Mouse (Mus musculus) monocyte, adult 2 months (primary cell): Measurements from ENCODE around the gene Cog2.

ENCODE experiments used
- DNase-seq, 2 experiments: peaks; one replicate each; pipeline ENCODE4 v3.0.0; 2022; ENCODE audit warnings: low spot score in 2 of 2, low read depth in 1 of 2

Cog2 gene

GRCm38 (mm10) chr8:124520249-124521080 is at the start of gene Cog2:
Cog2 (plus strand) TSS chr8:124520767.
- DNase-seq, result peak; percentile 55 to 82

DNA sequence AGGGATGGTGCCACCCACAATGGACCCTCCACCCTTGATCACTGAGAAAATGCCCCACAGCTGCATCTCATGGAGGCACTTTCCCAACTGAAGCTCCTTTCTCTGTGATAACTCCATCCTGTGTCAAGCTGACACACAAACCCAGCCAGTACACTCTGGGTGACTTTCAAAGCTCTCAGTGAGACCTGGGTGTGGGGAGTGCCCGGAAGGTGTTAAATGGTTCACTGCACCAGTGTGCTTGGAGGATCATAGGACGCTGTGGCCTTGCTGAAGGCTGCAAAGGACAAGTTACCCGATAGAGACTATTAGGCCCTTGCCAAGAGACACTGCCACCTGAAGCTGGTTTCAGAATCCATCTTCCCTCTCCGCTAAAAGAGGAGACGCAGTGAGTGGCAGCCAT is 44.9 kb upstream of the Cog2 start:
- DNase-seq, result no peak

GRCm38 (mm10) chr8:124476701-124477100 is 43.9 kb upstream of the Cog2 start:
- no peak for DNase-seq

GRCm38 (mm10) chr8:124479251-124479650 is 41.3 kb upstream of the Cog2 start:
- no peak for DNase-seq

DNA sequence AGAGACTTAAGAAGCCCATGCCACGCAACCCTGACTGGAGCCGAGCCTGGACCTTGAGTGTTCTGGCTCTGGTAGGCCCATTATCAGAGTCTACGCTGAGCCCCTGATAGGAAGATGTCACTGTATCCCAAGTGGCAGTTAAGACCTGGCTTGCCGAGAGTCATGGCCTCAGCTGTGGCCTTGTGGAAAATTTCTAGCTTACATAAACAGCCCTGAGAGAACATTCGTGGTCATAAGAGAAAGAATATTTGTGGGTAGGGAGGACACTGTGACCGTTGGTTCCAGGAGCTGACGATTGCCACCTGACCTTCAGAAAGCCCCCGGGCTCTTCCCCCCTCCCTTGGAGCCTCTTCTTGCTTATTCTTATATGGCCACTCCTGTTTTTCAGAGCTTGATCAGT is 40.2 kb upstream of the Cog2 start:
- DNase-seq, result no peak

DNA sequence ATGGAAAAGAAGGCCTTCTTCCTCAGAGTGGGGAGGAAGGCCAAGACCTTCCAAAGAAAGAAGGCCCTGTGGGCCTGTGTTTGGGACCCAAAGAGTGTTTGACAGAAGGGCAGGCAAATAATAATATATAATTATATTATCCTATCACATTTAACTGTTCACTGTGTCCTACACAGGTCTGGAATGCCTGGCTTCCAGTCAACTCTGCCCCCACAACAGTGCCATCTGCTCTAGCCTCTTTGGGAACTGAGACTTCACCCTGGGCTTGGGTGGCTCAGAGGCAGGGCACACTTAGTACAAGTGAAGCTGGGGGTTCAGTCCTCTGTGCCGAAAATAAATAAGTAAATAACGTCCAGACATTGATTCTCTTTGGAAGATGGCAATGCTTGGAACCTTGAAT is 37.8 kb upstream of the Cog2 start:
- DNase-seq, result no peak

DNA sequence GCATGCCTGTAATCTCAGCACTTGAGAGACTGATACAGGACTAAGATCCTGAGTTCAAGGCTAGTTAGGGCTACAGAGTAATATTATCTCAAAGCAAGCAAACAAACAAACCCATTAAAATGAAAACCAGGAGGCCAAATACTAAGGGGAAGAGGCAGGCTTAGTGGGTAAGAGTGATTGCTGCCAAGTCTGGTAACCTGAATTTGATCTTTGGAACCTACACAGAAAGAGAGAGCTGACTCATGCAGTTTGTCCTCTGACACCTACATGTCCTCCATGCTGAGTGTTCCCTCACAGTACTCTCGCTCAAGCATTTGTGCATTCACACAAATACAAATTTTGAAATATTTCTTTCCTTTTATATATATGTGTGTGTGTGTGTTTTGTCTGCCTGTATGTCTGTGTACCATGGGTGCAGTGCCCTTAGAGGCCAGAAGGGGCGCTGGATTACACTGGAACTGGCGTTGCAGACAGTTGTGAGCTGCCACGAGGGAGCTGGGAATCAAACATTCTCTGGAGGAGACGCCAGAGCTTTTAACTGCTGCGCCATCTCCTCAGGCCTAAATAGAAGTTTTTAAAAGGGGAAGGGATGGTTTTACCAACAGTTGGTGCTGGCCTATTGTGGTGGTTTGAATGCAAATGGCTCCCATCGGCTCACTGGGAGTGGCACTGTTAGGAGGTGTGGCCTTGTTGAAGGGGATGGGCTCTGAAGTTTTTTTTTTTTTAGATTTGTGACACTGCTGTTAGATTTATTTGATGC is 37.0 kb upstream of the Cog2 start:
- no peak for DNase-seq

DNA sequence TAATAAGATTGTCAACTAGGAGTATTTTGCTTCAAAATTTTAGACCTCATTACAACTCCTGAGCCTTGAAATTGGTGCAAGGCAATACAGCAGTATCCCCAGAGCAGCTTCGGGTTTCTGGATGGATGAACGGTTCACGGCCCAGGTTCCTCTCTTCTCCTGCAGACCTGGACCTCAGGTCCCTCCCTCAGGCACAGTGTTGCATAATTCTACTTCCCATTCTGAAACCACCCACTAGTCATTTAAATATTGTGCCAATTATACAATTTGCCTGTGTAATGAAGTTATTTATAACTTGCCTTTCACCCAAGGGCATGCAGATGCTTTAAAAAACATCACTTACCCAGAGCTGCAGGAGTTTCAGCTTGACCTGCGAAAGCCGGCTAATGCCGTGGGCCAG is 31.3 kb upstream of the Cog2 start:
- DNase-seq, result no peak

GRCm38 (mm10) chr8:124489786-124490185 is 30.8 kb upstream of the Cog2 start:
- DNase-seq, result no peak

- DNase-seq, result no peak
These were observed 26.2 kb upstream of the Cog2 start for GRCm38 (mm10) chr8:124494397-124494796.

DNA sequence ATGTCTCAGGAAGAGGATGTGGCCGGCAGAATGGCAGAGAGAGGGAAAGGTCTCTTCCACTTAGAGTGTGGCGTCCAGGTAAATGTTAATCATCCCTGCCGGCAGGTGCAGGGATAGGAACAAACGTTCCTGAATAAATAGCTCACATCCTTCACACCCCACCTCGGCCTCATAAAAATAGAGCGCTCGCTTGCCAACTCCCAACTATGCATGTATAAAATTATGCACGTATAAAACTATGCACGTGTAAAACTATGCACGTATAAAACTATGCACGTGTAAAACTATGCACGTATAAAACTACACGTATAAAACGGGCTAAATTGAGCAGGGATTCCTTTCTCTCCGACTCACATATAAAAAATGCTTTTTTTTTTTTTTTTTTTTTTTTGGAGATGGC is 25.6 kb upstream of the Cog2 start:
- no peak for DNase-seq

DNA sequence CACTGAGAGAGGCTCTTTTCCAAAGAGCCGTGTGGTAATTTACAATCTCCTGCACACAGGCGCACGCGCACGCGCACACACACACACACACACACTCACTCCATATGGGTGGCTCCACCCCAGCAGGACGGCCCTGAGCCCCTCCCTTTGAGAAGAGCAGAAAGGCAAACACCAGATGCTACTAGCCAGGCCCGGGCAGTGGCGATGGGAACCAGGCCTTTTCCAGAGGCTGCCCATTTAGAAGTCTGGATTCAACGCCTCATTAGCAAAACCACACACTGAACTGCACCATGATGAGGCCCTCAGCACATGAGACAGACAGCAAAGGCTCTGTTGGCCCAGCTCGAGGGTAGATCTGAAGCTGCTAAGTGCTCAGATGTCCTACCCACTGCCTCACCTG is 24.9 kb upstream of the Cog2 start:
- DNase-seq, result no peak

DNA sequence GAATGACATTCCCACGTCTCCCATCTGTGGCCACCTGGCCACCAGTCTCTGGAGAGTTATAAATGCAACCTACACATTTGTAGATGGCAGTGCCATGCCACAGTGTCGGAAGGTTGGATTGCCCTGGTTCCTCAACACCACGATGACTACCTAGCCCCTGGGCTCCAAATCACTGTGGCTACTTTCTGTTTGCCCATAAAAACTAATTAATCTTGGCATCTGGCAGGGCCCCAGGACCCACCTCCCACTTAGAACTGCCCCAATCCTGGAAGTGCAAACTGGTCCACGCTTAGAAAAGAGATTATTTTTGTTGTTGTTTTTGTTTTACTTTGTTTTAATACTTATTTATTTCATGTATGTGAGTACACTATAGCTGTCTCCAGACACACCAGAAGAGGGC is 24.3 kb upstream of the Cog2 start:
- no peak for DNase-seq

- no peak for DNase-seq
These were observed 23.7 kb upstream of the Cog2 start for GRCm38 (mm10) chr8:124496871-124497270.

DNA sequence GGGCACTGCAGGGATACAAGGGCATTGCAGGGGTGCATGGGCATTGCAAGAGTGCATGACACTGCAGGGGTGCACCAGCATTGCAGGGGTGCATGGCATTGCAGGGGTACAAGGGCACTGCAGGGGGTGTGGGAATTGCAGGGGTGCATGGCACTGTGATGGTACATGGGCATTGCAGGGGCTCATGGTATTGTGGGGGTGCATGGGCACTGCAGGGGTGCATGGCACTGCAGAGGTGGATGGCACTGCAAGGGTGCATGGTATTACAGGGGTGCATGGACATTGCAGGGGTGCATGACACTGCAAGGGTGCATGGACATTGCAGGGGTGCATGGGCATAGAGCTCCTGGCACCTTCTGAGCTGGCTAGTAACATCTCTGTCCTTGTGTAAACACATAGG is 22.2 kb upstream of the Cog2 start:
- DNase-seq, result no peak

- DNase-seq, result no peak
These were observed 21.2 kb upstream of the Cog2 start for GRCm38 (mm10) chr8:124499236-124499937.

- DNase-seq, result no peak
These were observed 20.7 kb upstream of the Cog2 start for GRCm38 (mm10) chr8:124499938-124500239.

GRCm38 (mm10) chr8:124505626-124506025 is 14.9 kb upstream of the Cog2 start:
- no peak for DNase-seq

DNA sequence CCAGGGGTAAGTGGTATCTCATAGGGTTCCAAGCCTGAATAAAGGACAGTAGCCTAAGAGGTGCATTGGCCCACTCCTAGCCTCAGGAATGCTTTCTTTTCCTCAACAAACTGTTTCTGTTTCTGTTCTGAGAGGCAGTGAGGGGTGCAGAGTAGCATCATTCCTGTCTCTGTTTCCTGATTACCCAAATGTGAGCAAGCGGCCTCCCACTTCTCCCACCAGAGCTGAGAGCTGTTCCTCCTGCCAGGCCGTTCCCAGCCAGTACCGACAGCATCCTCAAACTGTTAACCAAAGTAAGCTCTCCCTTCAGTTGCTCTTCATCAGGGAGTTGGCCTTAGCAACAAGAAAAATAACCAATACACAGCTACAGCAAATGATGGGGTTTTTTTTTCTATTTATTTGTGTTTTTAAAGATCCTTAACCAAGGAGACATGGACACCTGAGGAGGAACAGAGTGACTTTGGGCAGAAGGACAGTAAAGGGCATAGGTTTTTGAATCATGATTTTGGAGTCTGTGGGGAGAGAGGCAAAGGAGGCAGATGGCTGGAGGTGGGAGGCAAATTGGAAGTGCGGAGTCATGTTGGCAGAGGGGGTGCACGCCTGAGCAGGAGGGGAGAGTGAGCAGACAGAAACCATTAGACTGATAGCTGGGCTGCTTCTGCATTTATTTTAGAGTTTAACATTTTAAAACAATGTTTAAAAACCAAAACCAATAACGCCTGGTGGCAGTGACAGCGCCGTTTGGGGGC is 12.8 kb upstream of the Cog2 start:
- no peak for DNase-seq

DNA sequence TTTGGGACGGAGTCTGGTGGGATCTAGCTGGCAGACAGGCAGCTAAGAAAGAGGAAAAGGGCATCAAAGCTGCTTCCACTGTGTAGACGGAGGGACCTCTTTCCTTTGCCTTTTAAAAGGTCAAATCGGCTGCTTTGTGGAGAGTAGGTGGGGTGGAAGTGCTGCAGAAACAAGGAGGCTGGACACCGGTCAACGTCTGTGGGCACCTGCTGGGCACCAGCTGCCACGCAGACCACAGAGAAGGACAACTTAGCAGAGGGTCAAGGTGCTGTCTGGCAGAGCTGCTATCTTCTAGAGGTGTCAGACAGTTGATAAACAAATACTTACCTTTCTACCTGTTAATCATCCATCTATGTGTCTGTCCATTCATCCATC is 12.3 kb upstream of the Cog2 start:
- DNase-seq, result no peak

- DNase-seq, result no peak
These were observed 11.4 kb upstream of the Cog2 start for GRCm38 (mm10) chr8:124509156-124509555.
